Mouse (Mus musculus) CH12.LX (cell line): ENCODE results near the gene Zfp827. TPM values are rescaled to one million over a fixed set of nuclear protein-coding genes. Genes with fewer than 3 reads are reported as not detected.

Experiments used
- DNase-seq: peaks from one replicate; pipeline ENCODE4 v3.0.0-alpha.2; 2013; ENCODE audit errors: extremely low read depth
- H3K27ac ChIP-seq: 2 replicates; pipeline ENCODE4 v1.5.1; 2012; ENCODE audit warnings: low read depth, mild to moderate bottlenecking, control low read depth, moderate library complexity; ENCODE audit not compliant: insufficient read depth
- H3K27me3 ChIP-seq: replicated peaks from 2 replicates; pipeline ENCODE3; 2012; ENCODE audit warnings: inconsistent platforms
- H3K36me3 ChIP-seq, 2 experiments: replicated peaks in 1 of 2; 2 replicates each; pipeline versions ENCODE3 to v1.6.1; 2012; ENCODE audit warnings: inconsistent platforms in 1 of 2, low read length in 1 of 2, mild to moderate bottlenecking in 1 of 2, mixed read lengths in 1 of 2, moderate library complexity in 1 of 2; ENCODE audit not compliant: control insufficient read depth in 1 of 2, insufficient read depth in 1 of 2
- H3K4me1 ChIP-seq, 2 experiments: 2 replicates each; pipeline ENCODE4 v1.6.1; 2012; ENCODE audit warnings: inconsistent platforms in 1 of 2, moderate library complexity in 1 of 2; ENCODE audit not compliant: insufficient read depth in 2 of 2, control insufficient read depth in 1 of 2
- H3K4me2 ChIP-seq: 2 replicates; pipeline ENCODE4 v1.6.1; 2012; ENCODE audit warnings: low read depth, mild to moderate bottlenecking, control low read depth; ENCODE audit not compliant: poor library complexity, insufficient read depth, severe bottlenecking
- H3K4me3 ChIP-seq, 3 experiments: fragments of 150-350 bp in 1 of 3; sonication (generic) in 1 of 3; replicated peaks in 1 of 3; 2 replicates each; pipeline versions ENCODE3 to v1.5.1; 2011 to 2012; ENCODE audit warnings: low read depth in 2 of 3, low read length in 2 of 3, mild to moderate bottlenecking in 2 of 3, moderate library complexity in 2 of 3, control low read depth in 1 of 3, improper control_type of control experiment in 1 of 3, inconsistent platforms in 1 of 3, mixed read lengths in 1 of 3; ENCODE audit not compliant: poor library complexity in 1 of 3
- H3K79me2 ChIP-seq: replicated peaks from 2 replicates; pipeline ENCODE4 v1.6.1; 2012; ENCODE audit warnings: mild to moderate bottlenecking, moderate library complexity; ENCODE audit not compliant: control insufficient read depth, poor library complexity, insufficient read depth, severe bottlenecking; ENCODE audit errors: extremely low read depth
- H3K9ac ChIP-seq: 2 replicates; pipeline ENCODE4 v1.6.1; 2012; ENCODE audit warnings: low read depth, mild to moderate bottlenecking, control low read depth, moderate library complexity; ENCODE audit not compliant: insufficient read depth
- H3K9me3 ChIP-seq: replicated peaks from 2 replicates; pipeline ENCODE3; 2012; ENCODE audit warnings: low read length, inconsistent platforms, mixed read lengths
- CHD2 ChIP-seq: IDR thresholded peaks from 2 replicates; pipeline ENCODE4 v1.6.1; 2011; ENCODE audit warnings: low read length, improper control_type of control experiment
- CTCF ChIP-seq, 2 experiments: IDR thresholded peaks in 1 of 2; conservative IDR thresholded peaks in 1 of 2; 2 replicates each; pipeline ENCODE4 v1.5.1; 2011 to 2012; ENCODE audit warnings: low read depth in 2 of 2, low read length in 2 of 2, improper control_type of control experiment in 1 of 2, inconsistent platforms in 1 of 2, mild to moderate bottlenecking in 1 of 2, moderate library complexity in 1 of 2
- EP300 ChIP-seq: IDR thresholded peaks from 2 replicates; pipeline ENCODE4 v1.6.1; 2011; ENCODE audit warnings: low read length, improper control_type of control experiment
- ETS1 ChIP-seq: conservative IDR thresholded peaks from 2 replicates; pipeline ENCODE4 v1.6.1; 2012; ENCODE audit warnings: low read depth, mild to moderate bottlenecking, inconsistent platforms, low read length, improper control_type of control experiment, moderate library complexity
- IRF4 ChIP-seq: IDR thresholded peaks from 2 replicates; pipeline ENCODE4 v1.6.1; 2014; ENCODE audit warnings: low read depth, mild to moderate bottlenecking, inconsistent platforms, low read length, improper control_type of control experiment
- JUN ChIP-seq: IDR thresholded peaks from 2 replicates; pipeline ENCODE4 v1.6.1; 2011; ENCODE audit warnings: low read depth, mild to moderate bottlenecking, low read length, improper control_type of control experiment, moderate library complexity; ENCODE audit not compliant: insufficient read depth
- JUND ChIP-seq: conservative IDR thresholded peaks from 2 replicates; pipeline ENCODE4 v1.6.1; 2011; ENCODE audit warnings: low read depth, low read length, improper control_type of control experiment
- KAT2A ChIP-seq: IDR thresholded peaks from 2 replicates; pipeline ENCODE4 v1.6.1; 2012; ENCODE audit warnings: low read length, improper control_type of control experiment, inconsistent platforms; ENCODE audit not compliant: insufficient replicate concordance
- MXI1 ChIP-seq: IDR thresholded peaks from 2 replicates; pipeline ENCODE4 v1.6.1; 2011; ENCODE audit warnings: mild to moderate bottlenecking, low read depth, low read length, improper control_type of control experiment
- MYC ChIP-seq: IDR thresholded peaks from 2 replicates; pipeline ENCODE4 v1.6.1; 2011; ENCODE audit warnings: low read depth, mild to moderate bottlenecking, improper control_type of control experiment, low read length
- PAX5 ChIP-seq: IDR thresholded peaks from 2 replicates; pipeline ENCODE4 v1.6.1; 2012; ENCODE audit warnings: low read length, inconsistent platforms, mixed read lengths
- POLR2A ChIP-seq: IDR thresholded peaks from 2 replicates; pipeline ENCODE4 v1.6.1; 2011; ENCODE audit warnings: low read depth, mild to moderate bottlenecking, improper control_type of control experiment, low read length
- RAD21 ChIP-seq: IDR thresholded peaks from 2 replicates; pipeline ENCODE4 v1.6.1; 2011; ENCODE audit warnings: low read depth, mild to moderate bottlenecking, low read length, improper control_type of control experiment, moderate library complexity
- TBP ChIP-seq: conservative IDR thresholded peaks from 2 replicates; pipeline ENCODE4 v1.6.1; 2011; ENCODE audit warnings: low read depth, low read length, improper control_type of control experiment
- UBTF ChIP-seq: IDR thresholded peaks from 2 replicates; pipeline ENCODE4 v1.6.1; 2012; ENCODE audit warnings: low read depth, mild to moderate bottlenecking, inconsistent platforms, low read length, improper control_type of control experiment, moderate library complexity
- ZKSCAN1 ChIP-seq: IDR thresholded peaks from 2 replicates; pipeline ENCODE4 v1.6.1; 2012; ENCODE audit warnings: low read depth, inconsistent platforms, low read length, improper control_type of control experiment, borderline replicate concordance
- ZNF384 ChIP-seq: IDR thresholded peaks from 2 replicates; pipeline ENCODE4 v1.6.1; 2012; ENCODE audit warnings: low read depth, low read length, improper control_type of control experiment, inconsistent platforms
- dilution Hi-C: fragments of 300-500 bp; cut with MboI; formaldehyde crosslinking; loops from 2 replicates; pipeline ENCODE4 v1.14.3; 2020; ENCODE audit warnings: low sequenced_read_pairs; ENCODE audit not compliant: extremely low pct_unique_long_range_greater_than_20kb, extremely low pct_ligation_motif_present
- in situ Hi-C: fragments of 300-500 bp; cut with MboI; formaldehyde crosslinking; loops from 3 replicates; pipeline ENCODE4 v1.14.3; 2019; ENCODE audit warnings: low sequenced_read_pairs, low pct_ligation_motif_present, low pct_unique_long_range_greater_than_20kb, mixed read lengths
- polyA plus RNA-seq: library from polyadenylated mRNA; unstranded; fragments of >175 nt; gene quantifications from 2 replicates; pipeline ENCODE4 v1.2.1, GENCODE M21; 2012; ENCODE audit warnings: low read depth; ENCODE audit not compliant: insufficient read length
- total RNA-seq, 2 experiments: library from RNA; depleted of rRNA; stranded (reverse); fragments of 300-350 nt in 1 of 2; fragments of >200 nt in 1 of 2; gene quantifications; 2 replicates each; pipeline ENCODE4 v1.2.3; 2012 to 2014

Zfp827 gene
- total and polyA plus RNA-seq, 3 experiments = 4.3 to 11.1 (median 7.8) TPM

- Histone ChIP-seq H3K27ac (no peak overlapping the region), H3K79me2 (peaks cover 35% of the 10 kb centered on the region), H3K36me3 (peaks cover 41 to 84% of the 10 kb centered on the region in 2 experiments), H3K4me2 (no peak overlapping the region)
- dilution Hi-C loops = no loop called here
- DNase-seq = no peak
- TF ChIP-seq RAD21 (no peak), MXI1 (no peak), PAX5 (no peak), IRF4 (no peak), CTCF (conservative IDR thresholded peaks at IDR 0.05 in 1 of 2, IDR thresholded peaks at IDR 0.05 in 1 of 2; ENCODE audit: low read depth in 2 of 2, low read length in 2 of 2) (no peak)
- TF ChIP-seq, all 38 proteins: peak for 0
- no peaks in the 10 kb centered on the region for H3K27me3 ChIP-seq
- H3K9me3 ChIP-seq = no peaks in the 10 kb centered on the region
- in situ Hi-C loops = no loop called here
- peaks cover 2 to 30% of the 10 kb centered on the region in 2 experiments; a peak in 3 of 4 replicates for H3K4me1 ChIP-seq
- H3K4me3 ChIP-seq = no peak overlapping the region
- no peak overlapping the region for H3K9ac ChIP-seq
Observed at GRCm38 (mm10) chr8:79060013-79060609, 31.9 kb downstream of the Zfp827 start.

GRCm38 (mm10) chr8:79065924-79066323, 37.7 kb downstream of the Zfp827 start:
- no peak for TF ChIP-seq ZKSCAN1
- TF ChIP-seq MYC = no peak
- TF ChIP-seq KAT2A = no peak
- TF ChIP-seq JUN = no peak
- TF ChIP-seq EP300 = no peak
- no peak for TF ChIP-seq CHD2
- no peak for TF ChIP-seq MXI1
- TF ChIP-seq TBP = no peak
- no peak for TF ChIP-seq ZNF384
- TF ChIP-seq JUND = no peak
- no peak for TF ChIP-seq POLR2A
- TF ChIP-seq UBTF = no peak
- no peak for TF ChIP-seq ETS1
- no peaks in the 10 kb centered on the region; the same call in 1 of the 2 replicates for H3K79me2 ChIP-seq
- H3K4me2 ChIP-seq = no peak overlapping the region
- no peak for DNase-seq
- H3K27ac ChIP-seq = no peak overlapping the region
- in situ Hi-C loops (no loop called here), dilution Hi-C loops (no loop called here)
- H3K4me3 ChIP-seq = no peak overlapping the region
- peaks cover 58 to 93% of the 10 kb centered on the region in 2 experiments for H3K36me3 ChIP-seq
- no peak overlapping the region for H3K9ac ChIP-seq
- no peaks in the 10 kb centered on the region for H3K9me3 ChIP-seq
- H3K27me3 ChIP-seq = no peaks in the 10 kb centered on the region
- H3K4me1 ChIP-seq = peaks cover 0 to 22% of the 10 kb centered on the region in 2 experiments; a peak in 2 of 4 replicates
